Mouse (Mus musculus): ENCODE data around the gene Smc5. TPM values are rescaled to one million over a fixed set of nuclear protein-coding genes. Genes with fewer than 3 reads are reported as not detected.

Smc5 gene
- polyA plus RNA-seq (2016; fragmentation: Nextera tagmentation; extraction: Ambion mirVana), result 51.1 and 52.3 TPM in 2 replicates

- Histone ChIP-seq H3K4me1 (peaks cover 19% of the 10 kb centered on the region), H3K36me3 (replicated peaks) (peaks cover 15% of the 10 kb centered on the region), H3K4me3 (peak within 1 kb of the TSS; percentile 89), H3K27ac (peak within 1 kb of the TSS; percentile 95), H3K9me3 (no peaks in the 10 kb centered on the region), H3K27me3 (ENCODE audit: poor library complexity, severe bottlenecking) (no peaks in the 10 kb centered on the region)
- under 1% methylated on average over 69 of the region's 69 CpGs for WGBS
- peak; percentile 86 for DNase-seq (ENCODE audit: extremely low spot score, low spot score)
Observed at GRCm38 (mm10) chr19:23273355-23274053, at the start of gene Smc5. Gene Smc5 (minus strand): TSS chr19:23273897.

GRCm38 (mm10) chr19:23323107-23323506, 49.4 kb upstream of the Smc5 start:
- Histone ChIP-seq H3K9me3 (no peaks in the 10 kb centered on the region), H3K4me1 (no peaks in the 10 kb centered on the region), H3K4me3 (no peak overlapping the region), H3K27ac (no peak overlapping the region), H3K27me3 (ENCODE audit: poor library complexity, severe bottlenecking) (no peaks in the 10 kb centered on the region), H3K36me3 (replicated peaks) (no peaks in the 10 kb centered on the region)
- WGBS, result 90% methylated on average over 3 of the region's 3 CpGs
- no peak for DNase-seq (ENCODE audit: extremely low spot score, low spot score)

GRCm38 (mm10) chr19:23317989-23318358, 44.3 kb upstream of the Smc5 start:
- H3K4me1 ChIP-seq, result no peaks in the 10 kb centered on the region
- H3K4me3 ChIP-seq, result no peak overlapping the region
- no peak overlapping the region for H3K27ac ChIP-seq
- no peaks in the 10 kb centered on the region for H3K9me3 ChIP-seq
- WGBS, result 97% methylated on average over 5 of the region's 5 CpGs
- DNase-seq (ENCODE audit: extremely low spot score, low spot score), result no peak
- H3K36me3 ChIP-seq (replicated peaks), result no peaks in the 10 kb centered on the region
- H3K27me3 ChIP-seq (ENCODE audit: poor library complexity, severe bottlenecking), result no peaks in the 10 kb centered on the region

GRCm38 (mm10) chr19:23317295-23317988, 43.7 kb upstream of the Smc5 start:
- H3K27ac ChIP-seq, result no peak overlapping the region
- no peaks in the 10 kb centered on the region for H3K27me3 ChIP-seq (ENCODE audit: poor library complexity, severe bottlenecking)
- H3K4me3 ChIP-seq, result no peak overlapping the region
- no peaks in the 10 kb centered on the region for H3K4me1 ChIP-seq
- 86% methylated on average over 5 of the region's 5 CpGs for WGBS
- DNase-seq (ENCODE audit: extremely low spot score, low spot score), result no peak
- H3K36me3 ChIP-seq (replicated peaks), result no peaks in the 10 kb centered on the region
- no peaks in the 10 kb centered on the region for H3K9me3 ChIP-seq

- Histone ChIP-seq H3K27ac (no peak overlapping the region), H3K9me3 (no peaks in the 10 kb centered on the region), H3K4me1 (no peaks in the 10 kb centered on the region), H3K36me3 (replicated peaks) (no peaks in the 10 kb centered on the region), H3K27me3 (ENCODE audit: poor library complexity, severe bottlenecking) (no peaks in the 10 kb centered on the region), H3K4me3 (no peak overlapping the region)
- no peak for DNase-seq (ENCODE audit: extremely low spot score, low spot score)
- 94% methylated on average over 5 of the region's 5 CpGs for WGBS
Observed at GRCm38 (mm10) chr19:23316851-23317250, 43.2 kb upstream of the Smc5 start.

- H3K27me3 ChIP-seq (ENCODE audit: poor library complexity, severe bottlenecking), result no peaks in the 10 kb centered on the region
- H3K9me3 ChIP-seq, result no peaks in the 10 kb centered on the region
Observed at GRCm38 (mm10) chr19:23309979-23310378, 36.3 kb upstream of the Smc5 start.

GRCm38 (mm10) chr19:23306671-23307070, 33.0 kb upstream of the Smc5 start:
- Histone ChIP-seq H3K27ac (no peak overlapping the region), H3K36me3 (replicated peaks) (no peaks in the 10 kb centered on the region), H3K27me3 (ENCODE audit: poor library complexity, severe bottlenecking) (no peaks in the 10 kb centered on the region), H3K4me3 (no peak overlapping the region), H3K4me1 (no peaks in the 10 kb centered on the region), H3K9me3 (no peaks in the 10 kb centered on the region)
- DNase-seq (ENCODE audit: extremely low spot score, low spot score), result no peak
- 87% methylated on average over 7 of the region's 7 CpGs for WGBS

More at GRCm38 (mm10) chr19:23309979-23310378, 36.3 kb upstream of the Smc5 start:
- Histone ChIP-seq H3K27ac (no peak overlapping the region), H3K36me3 (replicated peaks) (no peaks in the 10 kb centered on the region), H3K4me1 (no peaks in the 10 kb centered on the region), H3K4me3 (no peak overlapping the region)
- 88% methylated on average over 2 of the region's 2 CpGs for WGBS
- no peak for DNase-seq (ENCODE audit: extremely low spot score, low spot score)

- no peak for DNase-seq (ENCODE audit: extremely low spot score, low spot score)
- H3K27ac ChIP-seq, result no peak overlapping the region
- no peaks in the 10 kb centered on the region for H3K36me3 ChIP-seq (replicated peaks)
- H3K4me3 ChIP-seq, result no peak overlapping the region
- WGBS, result 96% methylated on average over 3 of the region's 3 CpGs
- H3K27me3 ChIP-seq (ENCODE audit: poor library complexity, severe bottlenecking), result no peaks in the 10 kb centered on the region
- H3K9me3 ChIP-seq, result no peaks in the 10 kb centered on the region
- no peaks in the 10 kb centered on the region for H3K4me1 ChIP-seq
Observed at GRCm38 (mm10) chr19:23299987-23300386, 26.3 kb upstream of the Smc5 start.

GRCm38 (mm10) chr19:23298917-23299316, 25.2 kb upstream of the Smc5 start:
- no peak overlapping the region for H3K4me3 ChIP-seq
- no peak overlapping the region for H3K27ac ChIP-seq
- WGBS, result 83% methylated on average over 1 of the region's 1 CpGs
- H3K36me3 ChIP-seq (replicated peaks), result no peaks in the 10 kb centered on the region
- H3K9me3 ChIP-seq, result no peaks in the 10 kb centered on the region
- no peak for DNase-seq (ENCODE audit: extremely low spot score, low spot score)
- H3K4me1 ChIP-seq, result no peaks in the 10 kb centered on the region
- no peaks in the 10 kb centered on the region for H3K27me3 ChIP-seq (ENCODE audit: poor library complexity, severe bottlenecking)

- H3K9me3 ChIP-seq, result no peaks in the 10 kb centered on the region
- H3K27ac ChIP-seq, result no peak overlapping the region
- no peak for DNase-seq (ENCODE audit: extremely low spot score, low spot score)
Observed at GRCm38 (mm10) chr19:23297191-23297590, 23.5 kb upstream of the Smc5 start.

GRCm38 (mm10) chr19:23289251-23289650, 15.6 kb upstream of the Smc5 start:
- H3K27ac ChIP-seq, result no peak overlapping the region
- WGBS, result 80% methylated on average over 1 of the region's 1 CpGs

More at GRCm38 (mm10) chr19:23297191-23297590, 23.5 kb upstream of the Smc5 start:
- H3K27me3 ChIP-seq (ENCODE audit: poor library complexity, severe bottlenecking), result no peaks in the 10 kb centered on the region
- H3K36me3 ChIP-seq (replicated peaks), result no peaks in the 10 kb centered on the region
- H3K4me3 ChIP-seq, result no peak overlapping the region
- H3K4me1 ChIP-seq, result no peaks in the 10 kb centered on the region

GRCm38 (mm10) chr19:23281911-23282660, 8.4 kb upstream of the Smc5 start:
- peak overlapping the region; percentile 30; the same call in 1 of the 2 replicates for H3K27ac ChIP-seq
- 40% methylated on average over 8 of the region's 8 CpGs for WGBS

More at GRCm38 (mm10) chr19:23289251-23289650, 15.6 kb upstream of the Smc5 start:
- DNase-seq (ENCODE audit: extremely low spot score, low spot score), result no peak
- no peak overlapping the region for H3K4me3 ChIP-seq
- no peaks in the 10 kb centered on the region; the same call in 1 of the 2 replicates for H3K9me3 ChIP-seq
- H3K4me1 ChIP-seq, result no peaks in the 10 kb centered on the region
- no peaks in the 10 kb centered on the region for H3K36me3 ChIP-seq (replicated peaks)
- no peaks in the 10 kb centered on the region for H3K27me3 ChIP-seq (ENCODE audit: poor library complexity, severe bottlenecking)

More at GRCm38 (mm10) chr19:23281911-23282660, 8.4 kb upstream of the Smc5 start:
- Histone ChIP-seq H3K27me3 (ENCODE audit: poor library complexity, severe bottlenecking) (no peaks in the 10 kb centered on the region), H3K4me1 (peaks cover 10% of the 10 kb centered on the region), H3K36me3 (replicated peaks) (no peaks in the 10 kb centered on the region), H3K9me3 (no peaks in the 10 kb centered on the region; the same call in 1 of the 2 replicates), H3K4me3 (no peak overlapping the region)
- DNase-seq (ENCODE audit: extremely low spot score, low spot score), result no peak
